Mouse (Mus musculus) gonadal fat pad, adult 2 months (tissue): ENCODE measurements around the gene Fam234b. TPM values are rescaled to one million over a fixed set of nuclear protein-coding genes. Genes with fewer than 3 reads are reported as not detected.

ENCODE experiments used
- DNase-seq: peaks from one replicate; pipeline ENCODE4 v3.0.0-alpha.2; 2012; ENCODE audit warnings: low read depth
- polyA plus RNA-seq: library from polyadenylated mRNA; depleted of rRNA; stranded (reverse); fragments of >200 nt; gene quantifications from 2 replicates; pipeline ENCODE4 v1.2.3, GENCODE M21; 2012; rRNA removed

The Fam234b gene
- polyA plus RNA-seq, 1 experiment: 16.7 TPM

DNA sequence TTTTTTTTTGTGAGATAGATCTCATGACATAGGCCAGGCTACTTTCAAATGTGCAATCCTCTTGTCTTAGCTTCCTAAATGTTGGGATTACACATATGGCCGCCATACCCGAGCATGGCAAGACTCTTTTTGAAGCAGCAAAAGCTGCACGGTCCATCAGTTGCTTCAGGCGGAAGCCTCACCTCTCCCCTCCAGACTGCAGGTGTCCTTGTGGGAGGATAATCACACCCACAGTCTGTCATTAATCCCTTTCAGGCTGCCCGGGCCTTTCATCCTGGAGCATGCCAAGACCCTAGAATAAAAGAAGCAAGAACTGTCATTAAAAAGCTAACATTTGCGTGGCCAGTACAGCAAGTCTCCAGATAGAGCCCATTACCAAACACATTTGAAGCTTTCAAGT, 71.8 kb downstream of the Fam234b start:
- DNase-seq: no peak

DNA sequence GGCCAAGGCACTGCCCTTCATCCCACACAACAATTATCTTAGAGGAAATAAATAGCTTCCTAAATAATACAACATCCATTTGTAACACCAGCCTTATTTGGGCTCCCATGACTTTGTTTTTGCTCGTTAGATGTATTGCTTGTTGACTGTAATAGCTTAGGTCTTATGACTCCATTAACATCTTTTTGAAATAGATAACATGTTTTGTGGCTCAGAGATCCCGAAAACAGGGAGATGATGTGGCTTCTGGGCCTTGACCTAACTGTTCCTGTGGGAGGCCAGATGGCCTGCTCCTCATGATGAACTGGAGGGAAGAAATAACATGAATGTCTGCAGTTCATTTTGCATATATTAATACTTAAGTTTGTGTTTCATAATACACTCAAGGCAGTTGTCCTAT, 74.0 kb downstream of the Fam234b start:
- no peak for DNase-seq

DNA sequence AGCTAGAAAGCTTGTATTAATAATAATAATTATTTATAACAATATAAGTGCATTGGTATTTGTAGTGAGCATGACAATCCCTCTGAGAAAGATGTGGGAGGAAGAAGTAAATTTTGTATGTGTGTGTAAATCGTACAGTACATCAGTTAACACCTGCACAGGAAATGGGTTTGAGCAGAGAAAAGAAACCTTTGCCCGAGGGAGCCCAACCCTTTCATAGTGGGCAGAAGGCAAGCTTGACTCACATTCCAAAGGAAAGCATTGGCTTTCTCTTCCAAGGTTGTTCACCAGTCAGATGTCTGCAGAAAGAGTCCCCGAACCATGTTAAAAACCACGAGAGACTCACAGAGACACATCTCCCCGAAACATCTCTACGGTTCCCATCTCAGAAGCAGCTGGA, 75.3 kb downstream of the Fam234b start:
- no peak for DNase-seq

DNA sequence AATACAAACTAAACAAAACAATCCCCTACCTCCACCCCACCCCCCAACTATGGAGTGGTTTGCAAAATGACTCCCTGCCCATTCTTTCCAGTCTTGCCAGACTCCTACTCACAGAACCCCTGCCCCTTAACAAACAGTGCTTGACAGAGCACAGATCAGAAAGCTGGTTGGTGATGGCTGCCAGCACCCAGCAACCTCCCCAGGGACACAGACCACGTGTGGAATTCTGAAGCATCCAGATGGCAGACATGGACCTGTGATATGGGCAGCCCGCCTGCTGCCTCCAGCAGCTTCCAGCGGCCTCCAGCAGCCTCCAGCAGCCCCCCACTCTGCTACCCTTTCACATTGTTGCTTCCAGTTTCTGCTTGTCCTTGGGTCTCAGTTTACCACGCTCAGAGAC, 77.5 kb downstream of the Fam234b start:
- no peak for DNase-seq

DNA sequence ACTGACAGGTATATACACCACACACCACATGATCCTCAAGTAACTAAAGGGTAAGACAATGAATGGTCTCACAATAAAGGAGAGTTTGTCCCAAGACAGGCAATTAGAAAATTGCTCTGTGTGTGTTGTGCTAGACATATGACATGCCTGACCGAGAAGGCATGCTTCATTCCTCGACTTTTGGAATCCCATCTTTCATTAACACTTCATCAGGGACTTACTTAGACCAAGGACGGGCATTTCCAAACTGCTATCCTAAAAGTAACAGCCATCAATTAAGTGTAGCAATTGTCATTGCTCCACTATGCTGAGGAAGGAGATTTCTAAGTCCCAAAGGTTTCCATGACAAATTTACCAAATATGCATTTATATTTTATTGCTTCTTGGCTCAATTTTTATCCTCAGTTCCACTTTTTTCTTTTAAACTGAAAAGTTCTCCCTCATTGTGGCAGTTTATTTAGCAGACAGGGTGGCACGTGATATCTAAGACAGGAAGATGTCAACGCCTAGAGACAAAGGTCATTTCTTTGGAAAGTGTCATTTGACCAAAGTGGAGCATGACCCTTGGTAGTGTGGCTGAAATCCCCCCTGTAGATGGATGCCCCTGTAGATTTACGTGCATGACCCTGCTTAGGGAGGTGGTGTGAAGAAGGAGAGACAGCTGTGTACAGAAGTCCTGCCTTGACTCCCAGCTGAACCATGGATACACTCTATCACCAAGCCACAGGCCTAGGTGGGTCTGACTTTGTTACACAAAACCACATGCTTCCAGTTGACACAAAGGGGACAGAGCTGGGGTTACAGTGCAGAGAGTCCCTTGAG, 78.9 kb downstream of the Fam234b start:
- DNase-seq: no peak

DNA sequence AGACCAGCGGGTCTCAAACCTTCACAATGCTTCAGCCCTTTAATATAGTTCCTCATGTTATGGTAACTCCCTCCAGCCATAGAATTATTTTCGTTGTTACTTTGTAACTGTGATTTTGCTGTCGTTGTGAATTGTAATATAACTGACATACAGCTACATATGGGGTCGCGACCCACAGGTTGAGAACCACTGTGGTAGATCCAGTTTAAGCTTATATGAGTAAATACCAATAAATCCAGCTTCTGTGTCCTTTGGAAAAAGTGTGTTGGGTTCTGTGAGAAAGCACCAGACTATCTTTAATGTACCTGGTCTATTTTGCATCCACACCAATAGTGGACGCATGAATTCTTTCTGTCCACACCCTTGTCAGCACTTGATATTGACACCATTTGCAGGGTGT, 80.5 kb downstream of the Fam234b start:
- DNase-seq: no peak

DNA sequence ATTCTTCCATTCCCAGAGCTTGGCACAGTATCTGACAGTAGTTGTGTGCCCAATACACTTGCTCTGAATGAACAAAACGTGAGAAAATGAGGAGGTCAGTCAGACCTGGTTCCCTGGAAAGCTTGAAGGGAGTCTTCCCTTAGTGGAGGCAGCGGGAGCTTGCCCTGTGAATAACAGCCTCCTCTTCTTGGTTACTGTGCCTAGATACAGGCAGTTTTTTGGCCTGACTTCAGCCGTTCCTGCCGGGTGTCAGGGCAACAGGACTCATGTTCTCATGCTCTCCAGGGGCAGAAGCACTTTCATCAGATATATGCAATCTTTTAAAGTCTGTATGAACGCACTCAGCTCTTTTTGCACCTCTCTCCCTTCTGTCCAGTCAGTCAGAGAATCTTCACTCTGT, 81.5 kb downstream of the Fam234b start:
- DNase-seq: no peak

DNA sequence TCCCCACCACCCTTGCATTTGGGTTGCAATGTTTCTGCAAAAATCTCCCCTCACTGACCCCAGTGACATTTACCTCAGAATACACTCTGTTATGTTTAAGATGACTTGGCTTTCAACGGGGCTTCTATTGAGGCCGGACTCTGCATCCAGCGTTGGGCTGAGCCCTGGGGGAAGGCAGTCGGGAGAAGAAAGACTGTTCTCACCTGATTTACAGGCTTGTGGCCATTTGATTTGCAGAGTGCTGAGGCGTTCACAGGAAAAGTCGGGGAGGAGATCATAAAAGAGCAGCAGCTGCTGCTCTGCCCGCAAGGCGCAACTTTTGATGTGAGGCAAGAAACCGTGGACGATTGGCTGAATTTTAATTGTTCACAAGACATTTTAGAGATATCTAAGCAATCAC, 82.1 kb downstream of the Fam234b start:
- DNase-seq: no peak

DNA sequence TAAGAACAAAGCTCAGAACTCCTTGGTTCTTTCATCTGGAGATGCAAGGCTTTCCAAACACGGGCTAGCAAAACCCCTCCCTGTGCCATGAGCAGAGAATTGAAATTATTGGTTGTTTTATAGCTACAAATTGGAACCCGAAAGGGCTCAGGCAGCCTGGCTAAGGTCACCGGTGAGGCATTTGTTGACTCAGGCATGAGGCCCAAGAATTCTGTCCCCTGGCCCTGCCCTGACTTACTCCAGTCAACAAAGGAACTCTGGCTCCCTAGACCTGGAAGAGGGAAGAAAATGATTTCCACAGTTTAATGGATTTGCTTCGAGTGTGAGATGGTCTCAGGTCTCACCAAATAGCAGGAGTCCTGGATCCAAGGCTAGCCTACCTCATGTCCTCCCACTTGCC, 94.6 kb downstream of the Fam234b start:
- DNase-seq: no peak

DNA sequence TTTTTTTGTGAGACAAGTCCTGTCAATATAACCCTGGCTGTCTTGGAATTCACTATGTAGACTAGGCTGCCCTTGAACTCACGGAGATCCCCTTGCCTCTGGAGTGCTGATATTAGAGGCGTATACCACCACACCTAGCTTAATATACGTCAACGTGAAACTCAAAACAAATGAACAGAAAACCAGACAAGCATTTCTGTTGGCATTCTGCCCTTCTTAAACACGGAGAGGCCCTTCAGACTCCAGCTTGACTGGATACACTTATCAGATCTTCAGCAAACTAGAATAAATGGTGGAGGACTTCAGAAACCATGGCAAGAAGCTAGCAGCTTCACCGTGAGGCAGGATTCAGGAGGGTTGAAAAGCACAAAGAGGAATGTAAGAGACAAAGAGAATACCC, 96.4 kb downstream of the Fam234b start:
- DNase-seq: no peak

Other genes with a start within 250 kb of the Fam234b start
- gene Apold1, start 216.3 kb upstream of the Fam234b start, polyA plus RNA-seq: 2.6 and 2.7 TPM in 2 replicates
- gene Ddx47, start 186.4 kb upstream of the Fam234b start, polyA plus RNA-seq: 35.0 and 42.1 TPM in 2 replicates
- 2.8 and 4.7 TPM in 2 replicates for gene Gprc5a, start 132.3 kb upstream of the Fam234b start, polyA plus RNA-seq
- gene Gprc5d, start 79.7 kb upstream of the Fam234b start, polyA plus RNA-seq: 0.12 TPM in 1 of 2 replicates, not detected in the other
- 72.8 and 134 TPM in 2 replicates for gene Hebp1, start within 50 bp of the Fam234b start, polyA plus RNA-seq
- 34.3 and 36.9 TPM in 2 replicates for gene Gsg1, start 56.4 kb downstream of the Fam234b start, polyA plus RNA-seq
- 0.61 and 1.1 TPM in 2 replicates for gene Pbp2, start 112.4 kb downstream of the Fam234b start, polyA plus RNA-seq
- gene Emp1, start 164.6 kb downstream of the Fam234b start, polyA plus RNA-seq: 197 and 332 TPM in 2 replicates